In genomic region chr3:122293954-122294850, GRCm38 (mm10) we compare ENCODE assay signal across 8 mouse cellular contexts. TPM values are rescaled to one million over a fixed set of nuclear protein-coding genes. Genes with fewer than 3 reads are reported as not detected.
A peak's percentile ranks its signal among the peaks of the same experiment; 100 is the strongest.
DNase-seq lines count a peak whose midpoint lies in the region; ATAC-seq and TF ChIP-seq lines count a peak whose summit lies in the region.

Bcar3 (plus strand) TSS chr3:122294136.

- 2% methylated on average over 37 of the region's 37 CpGs for WGBS in forebrain, embryonic 12.5 days
- WGBS in heart, embryonic 16.5 days = 8% methylated on average over 37 of the region's 37 CpGs
- 12% methylated on average over 37 of the region's 37 CpGs for WGBS in liver, embryonic 13.5 days (ENCODE audit: insufficient replicate concordance)
- 5% methylated on average over 37 of the region's 37 CpGs for WGBS in stomach, embryonic 15.5 days

- H3K9me3 ChIP-seq in CH12.LX (replicated peaks; ENCODE audit: low read length) = no peaks in the 10 kb centered on the region
- no peaks in the 10 kb centered on the region for H3K9me3 ChIP-seq in forebrain, embryonic 12.5 days
- no peaks in the 10 kb centered on the region for H3K9me3 ChIP-seq in heart, embryonic 16.5 days (replicated peaks; ENCODE audit: control insufficient read depth, low read length)
- H3K9me3 ChIP-seq in liver, embryonic 13.5 days (replicated peaks) = no peaks in the 10 kb centered on the region
- H3K9me3 ChIP-seq in stomach, embryonic 15.5 days = no peaks in the 10 kb centered on the region

- TF ChIP-seq POLR2A in CH12.LX (IDR thresholded peaks at IDR 0.05; ENCODE audit: low read depth, low read length) = no peak

- no peaks in the 10 kb centered on the region for H3K36me3 ChIP-seq in CH12.LX (replicated peaks in 1 of 2; ENCODE audit: control insufficient read depth in 1 of 2, insufficient read depth in 1 of 2, low read length in 1 of 2)
- H3K36me3 ChIP-seq in forebrain, embryonic 12.5 days (replicated peaks) = no peaks in the 10 kb centered on the region
- H3K36me3 ChIP-seq in heart, embryonic 16.5 days (ENCODE audit: control insufficient read depth, insufficient read depth) = no peaks in the 10 kb centered on the region
- no peaks in the 10 kb centered on the region for H3K36me3 ChIP-seq in liver, embryonic 13.5 days
- no peaks in the 10 kb centered on the region for H3K36me3 ChIP-seq in stomach, embryonic 15.5 days

- no peak for TF ChIP-seq CTCF in CH12.LX (conservative IDR thresholded peaks at IDR 0.05 in 1 of 2, IDR thresholded peaks at IDR 0.05 in 1 of 2; ENCODE audit: low read depth in 2 of 2, low read length in 2 of 2)

- peak within 1 kb of the TSS; percentile 64 for H3K27ac ChIP-seq in CH12.LX (ENCODE audit: insufficient read depth, low read depth)
- H3K27ac ChIP-seq in forebrain, embryonic 12.5 days = peak within 1 kb of the TSS; percentile 99
- H3K27ac ChIP-seq in heart, embryonic 16.5 days (ENCODE audit: low read length) = peak within 1 kb of the TSS; percentile 95
- peak within 1 kb of the TSS; percentile 74 for H3K27ac ChIP-seq in liver, embryonic 13.5 days
- H3K27ac ChIP-seq in stomach, embryonic 15.5 days = peak within 1 kb of the TSS; percentile 92

- no peaks in the 10 kb centered on the region for H3K27me3 ChIP-seq in CH12.LX (replicated peaks)
- no peaks in the 10 kb centered on the region for H3K27me3 ChIP-seq in forebrain, embryonic 12.5 days
- no peaks in the 10 kb centered on the region for H3K27me3 ChIP-seq in heart, embryonic 16.5 days (ENCODE audit: control insufficient read depth, insufficient read depth, low read length)
- peaks cover 17% of the 10 kb centered on the region for H3K27me3 ChIP-seq in liver, embryonic 13.5 days
- no peaks in the 10 kb centered on the region for H3K27me3 ChIP-seq in stomach, embryonic 15.5 days (replicated peaks)

- peak within 1 kb of the TSS; percentile 85 for H3K9ac ChIP-seq in CH12.LX (ENCODE audit: insufficient read depth, low read depth)
- H3K9ac ChIP-seq in forebrain, embryonic 12.5 days = peak within 1 kb of the TSS; percentile 96
- peak within 1 kb of the TSS; percentile 92 for H3K9ac ChIP-seq in heart, embryonic 16.5 days (ENCODE audit: low read length)
- peak within 1 kb of the TSS; percentile 82 for H3K9ac ChIP-seq in liver, embryonic 13.5 days
- H3K9ac ChIP-seq in stomach, embryonic 15.5 days = peak within 1 kb of the TSS; percentile 68

- peaks cover 4 to 34% of the 10 kb centered on the region in 2 experiments; a peak in 2 of 4 replicates for H3K4me1 ChIP-seq in CH12.LX (ENCODE audit: control insufficient read depth in 1 of 2, insufficient read depth in 2 of 2)
- H3K4me1 ChIP-seq in forebrain, embryonic 12.5 days = peaks cover 36% of the 10 kb centered on the region
- H3K4me1 ChIP-seq in heart, embryonic 16.5 days (ENCODE audit: control insufficient read depth, insufficient read depth, low read length) = peaks cover 15% of the 10 kb centered on the region
- peaks cover 34% of the 10 kb centered on the region for H3K4me1 ChIP-seq in liver, embryonic 13.5 days (replicated peaks)
- H3K4me1 ChIP-seq in stomach, embryonic 15.5 days = peaks cover 14% of the 10 kb centered on the region

- dilution Hi-C loops in CH12.LX (cut with MboI; ENCODE audit: extremely low pct_ligation_motif_present, extremely low pct_unique_long_range_greater_than_20kb, low sequenced_read_pairs) = no loop called here

- ATAC-seq in forebrain, embryonic 12.5 days (ENCODE audit: low FRiP score) = peak; percentile 90
- ATAC-seq in heart, embryonic 16.5 days (replicated peaks; ENCODE audit: extremely low read depth, insufficient read depth, low FRiP score) = peak; percentile 37
- no peak for ATAC-seq in liver, embryonic 13.5 days (ENCODE audit: low read depth)
- ATAC-seq in stomach, embryonic 15.5 days (ENCODE audit: insufficient read depth, low FRiP score, low read depth) = peak; percentile 48

- no peak for TF ChIP-seq RAD21 in CH12.LX (IDR thresholded peaks at IDR 0.05; ENCODE audit: low read depth, low read length)

- TF ChIP-seq EP300 in CH12.LX (IDR thresholded peaks at IDR 0.05; ENCODE audit: low read length) = no peak

- peak; percentile 95 for DNase-seq in CH12.LX (ENCODE audit: extremely low read depth)
- peak; percentile 56 for DNase-seq in c-Kit-negative CD71-positive TER-119-positive erythroid progenitor cells, embryonic 14.5 days (ENCODE audit: low read depth, low spot score)
- DNase-seq in kidney, postnatal 25 days = peak; percentile 96 to 97
- peak; percentile 71 for DNase-seq in liver, embryonic 13.5 days
- DNase-seq in neural tube, embryonic 10.5 days (ENCODE audit: extremely low spot score, low spot score) = peak; percentile 93

- H3K4me2 ChIP-seq in CH12.LX (ENCODE audit: insufficient read depth, low read depth, poor library complexity, severe bottlenecking) = peak within 1 kb of the TSS; percentile 91; the same call in 1 of the 2 replicates
- peak within 1 kb of the TSS; percentile 67 for H3K4me2 ChIP-seq in forebrain, embryonic 12.5 days
- H3K4me2 ChIP-seq in heart, embryonic 16.5 days (ENCODE audit: low read depth, low read length) = peak within 1 kb of the TSS; percentile 91
- H3K4me2 ChIP-seq in liver, embryonic 13.5 days = peak within 1 kb of the TSS; percentile 99
- H3K4me2 ChIP-seq in stomach, embryonic 15.5 days = peak within 1 kb of the TSS; percentile 87

- no peaks in the 10 kb centered on the region for H3K79me2 ChIP-seq in CH12.LX (replicated peaks; ENCODE audit: control insufficient read depth, extremely low read depth, insufficient read depth, poor library complexity, severe bottlenecking)

- in situ Hi-C loops in CH12.LX (cut with MboI; ENCODE audit: low pct_ligation_motif_present, low pct_unique_long_range_greater_than_20kb, low sequenced_read_pairs) = loop anchor here (25.0 kb wide), 1 partner anchor 618 kb away; the partner anchor contains the start of genes 1810037I17Rik and Gm10959

- H3K4me3 ChIP-seq in CH12.LX (replicated peaks in 1 of 3; ENCODE audit: low read depth in 2 of 3, low read length in 2 of 3, poor library complexity in 1 of 3) = peak within 1 kb of the TSS; percentile 78 to 87 (median 87)
- peak within 1 kb of the TSS; percentile 89 for H3K4me3 ChIP-seq in forebrain, embryonic 12.5 days (replicated peaks)
- H3K4me3 ChIP-seq in heart, embryonic 16.5 days (ENCODE audit: low read length) = peak within 1 kb of the TSS; percentile 90
- H3K4me3 ChIP-seq in liver, embryonic 13.5 days (replicated peaks) = peak within 1 kb of the TSS; percentile 85
- H3K4me3 ChIP-seq in stomach, embryonic 15.5 days (replicated peaks) = peak within 1 kb of the TSS; percentile 90

TF ChIP-seq in CH12.LX, 34 proteins besides CTCF, POLR2A, EP300 and RAD21:
- TF ChIP-seq E2F4 (IDR thresholded peaks at IDR 0.05; ENCODE audit: insufficient replicate concordance, low read depth, low read length) = no peak
- peak; percentile 89 for TF ChIP-seq MXI1 (IDR thresholded peaks at IDR 0.05; ENCODE audit: low read depth, low read length)

RNA-seq across cellular contexts. Expression of gene Bcar3, which starts in this region (rescaled TPM):
- total RNA-seq in CH12.LX (2012; rRNA removed) (47.4 and 56.9 TPM in 2 replicates), CH12.LX (2014; rRNA removed) (52.0 and 54.6 TPM in 2 replicates)
- polyA plus RNA-seq in CH12.LX (2012; ENCODE audit: insufficient read length, low read depth) = 55.9 and 61.2 TPM in 2 replicates
- 10.9 and 11.0 TPM in 2 replicates for polyA plus RNA-seq in forebrain, embryonic 12.5 days (2016; fragmentation: Nextera tagmentation; extraction: Ambion mirVana)
- polyA plus RNA-seq in heart, embryonic 16.5 days (2015; fragmentation: Nextera tagmentation; extraction: Ambion mirVana) = 4.2 and 4.5 TPM in 2 replicates
- polyA plus RNA-seq in liver, embryonic 13.5 days (2015; fragmentation: Nextera tagmentation; extraction: Ambion mirVana) = 5.0 and 5.5 TPM in 2 replicates
- polyA plus RNA-seq in stomach, embryonic 15.5 days (2015; fragmentation: Nextera tagmentation; extraction: Ambion mirVana) = 14.1 and 15.8 TPM in 2 replicates
